Mouse (Mus musculus) spleen, adult 2 months (tissue): ENCODE measurements around the gene Gli2.

Source experiments
- CTCF ChIP-seq: fragments of 200-500 bp; IDR thresholded peaks from 2 replicates; pipeline ENCODE4 v1.5.1; 2011; ENCODE audit warnings: mild to moderate bottlenecking, inconsistent platforms; ENCODE audit not compliant: insufficient read depth, insufficient read length, insufficient replicate concordance; ENCODE audit errors: extremely low read depth
- POLR2A ChIP-seq: fragments of 200-500 bp; IDR thresholded peaks from 2 replicates; pipeline ENCODE4 v1.6.1; 2011; ENCODE audit warnings: low read depth, low read length, inconsistent platforms

GRCm38 (mm10) chr1:118967976-118968375, 85.4 kb downstream of the Gli2 start:
- no peak for TF ChIP-seq POLR2A
- no peak for TF ChIP-seq CTCF
